ENCODE assay signal across 8 mouse cellular contexts in the genomic region with DNA sequence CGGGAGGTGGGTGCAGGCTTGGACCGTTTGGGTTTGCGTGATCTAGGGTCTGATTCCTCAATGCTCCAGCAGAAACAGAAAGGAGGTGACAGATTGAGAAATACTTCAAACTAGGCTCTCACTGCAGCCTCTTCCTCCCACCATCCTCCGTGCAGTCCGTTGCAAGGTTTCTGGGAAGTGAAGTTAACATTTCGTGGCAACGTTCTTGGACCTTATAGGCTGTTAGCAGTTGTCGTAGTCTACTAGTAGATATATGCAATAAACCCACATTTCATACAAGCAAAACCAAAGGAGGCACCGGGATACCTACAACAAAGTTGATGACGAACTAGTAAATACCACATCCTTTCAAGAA. TPM values are rescaled to one million over a fixed set of nuclear protein-coding genes. Genes with fewer than 3 reads are reported as not detected.
A peak's percentile ranks its signal among the peaks of the same experiment; 100 is the strongest.
DNase-seq lines count a peak whose midpoint lies in the region; ATAC-seq and TF ChIP-seq lines count a peak whose summit lies in the region.

No protein-coding gene starts in this region.

- intact Hi-C loops in heart, postnatal 14 days (cut with DNase I): loop anchor here (2.0 kb wide), 1 partner anchor 51 kb away; no protein-coding TSS in a partner anchor

- 1% methylated on average over 10 of the region's 10 CpGs for WGBS in heart, embryonic 12.5 days
- 4% methylated on average over 10 of the region's 10 CpGs for WGBS in forebrain, embryonic 15.5 days
- WGBS in lung, postnatal 0 days: 2% methylated on average over 10 of the region's 10 CpGs

- no peak for TF ChIP-seq CTCF in ES-Bruce4 (IDR thresholded peaks at IDR 0.05; ENCODE audit: low read depth, low read length)
- no peak for TF ChIP-seq CTCF in lung, postnatal 0 days (IDR thresholded peaks at IDR 0.05)

- H3K27ac ChIP-seq in heart, embryonic 12.5 days (ENCODE audit: poor library complexity, severe bottlenecking): peak overlapping the region; percentile 64; the same call in 1 of the 2 replicates
- H3K27ac ChIP-seq in ES-Bruce4 (ENCODE audit: insufficient read depth, low read length): no peak overlapping the region
- peak overlapping the region; percentile 92 for H3K27ac ChIP-seq in forebrain, embryonic 15.5 days (replicated peaks)
- peak overlapping the region; percentile 57 for H3K27ac ChIP-seq in lung, postnatal 0 days (ENCODE audit: low read length)

- H3K4me2 ChIP-seq in heart, embryonic 12.5 days: peak overlapping the region; percentile 74
- H3K4me2 ChIP-seq in forebrain, embryonic 15.5 days (replicated peaks): peak overlapping the region; percentile 83
- H3K4me2 ChIP-seq in lung, postnatal 0 days (replicated peaks; ENCODE audit: low read depth, low read length): peak overlapping the region; percentile 64

- TF ChIP-seq POLR2A in ES-Bruce4 (IDR thresholded peaks at IDR 0.05; ENCODE audit: insufficient read depth, low read length): no peak

- H3K27me3 ChIP-seq in heart, embryonic 12.5 days (replicated peaks): no peaks in the 10 kb centered on the region
- H3K27me3 ChIP-seq in ES-Bruce4 (ENCODE audit: control insufficient read depth, insufficient read depth, low read length, poor library complexity, severe bottlenecking): no peaks in the 10 kb centered on the region
- H3K27me3 ChIP-seq in forebrain, embryonic 15.5 days: no peaks in the 10 kb centered on the region
- no peaks in the 10 kb centered on the region for H3K27me3 ChIP-seq in lung, postnatal 0 days (replicated peaks; ENCODE audit: insufficient read depth, low read length)

- TF ChIP-seq EP300 in ES-Bruce4 (IDR thresholded peaks at IDR 0.05; ENCODE audit: insufficient read depth, low read depth, low read length): no peak
- no peak for TF ChIP-seq EP300 in lung, postnatal 0 days (IDR thresholded peaks at IDR 0.05)

- H3K9me3 ChIP-seq in heart, embryonic 12.5 days (replicated peaks): no peaks in the 10 kb centered on the region
- H3K9me3 ChIP-seq in ES-Bruce4 (replicated peaks; ENCODE audit: control insufficient read depth, insufficient read depth, low read length, poor library complexity, severe bottlenecking): peaks cover 16% of the 10 kb centered on the region
- no peaks in the 10 kb centered on the region for H3K9me3 ChIP-seq in forebrain, embryonic 15.5 days
- no peaks in the 10 kb centered on the region for H3K9me3 ChIP-seq in lung, postnatal 0 days (ENCODE audit: low read length)

- no peak for ATAC-seq in heart, embryonic 12.5 days (ENCODE audit: insufficient number of reproducible peaks, low FRiP score)
- no peak for ATAC-seq in forebrain, embryonic 15.5 days (replicated peaks)
- no peak; the same call in 1 of the 2 replicates for ATAC-seq in lung, postnatal 0 days

- H3K9ac ChIP-seq in heart, embryonic 12.5 days: peak overlapping the region; percentile 88
- H3K9ac ChIP-seq in ES-Bruce4 (ENCODE audit: low read depth, poor library complexity, severe bottlenecking): peak overlapping the region; percentile 75
- H3K9ac ChIP-seq in forebrain, embryonic 15.5 days (replicated peaks): peak overlapping the region; percentile 84
- peak overlapping the region; percentile 76 for H3K9ac ChIP-seq in lung, postnatal 0 days (replicated peaks; ENCODE audit: low read depth)

- H3K4me1 ChIP-seq in heart, embryonic 12.5 days (replicated peaks): peaks cover 12% of the 10 kb centered on the region
- H3K4me1 ChIP-seq in ES-Bruce4 (ENCODE audit: control insufficient read depth, insufficient read depth, low read length): no peaks in the 10 kb centered on the region
- peaks cover 25% of the 10 kb centered on the region for H3K4me1 ChIP-seq in forebrain, embryonic 15.5 days
- peaks cover 11% of the 10 kb centered on the region for H3K4me1 ChIP-seq in lung, postnatal 0 days (ENCODE audit: insufficient read depth, low read depth, low read length)

- DNase-seq in heart, postnatal 14 days: no peak
- DNase-seq in lung, postnatal 0 days (ENCODE audit: low spot score): no peak
- DNase-seq in embryo, embryonic 10.5 days (ENCODE audit: low spot score): no peak
- DNase-seq in cerebellum, adult 11 months: no peak
- DNase-seq in left cerebral cortex, adult 8-10 months (ENCODE audit: low spot score in 2 of 2): no peak

- H3K4me3 ChIP-seq in heart, embryonic 12.5 days: peak overlapping the region; percentile 81
- H3K4me3 ChIP-seq in ES-Bruce4 (ENCODE audit: low read depth, low read length): peak overlapping the region; percentile 98
- peak overlapping the region; percentile 96 for H3K4me3 ChIP-seq in forebrain, embryonic 15.5 days
- peak overlapping the region; percentile 75 for H3K4me3 ChIP-seq in lung, postnatal 0 days (ENCODE audit: low read depth, low read length)

- peaks cover 24% of the 10 kb centered on the region for H3K36me3 ChIP-seq in heart, embryonic 12.5 days
- H3K36me3 ChIP-seq in ES-Bruce4 (ENCODE audit: control insufficient read depth, insufficient read depth, low read length, poor library complexity, severe bottlenecking): peaks cover 21% of the 10 kb centered on the region
- peaks cover 10% of the 10 kb centered on the region for H3K36me3 ChIP-seq in forebrain, embryonic 15.5 days
- H3K36me3 ChIP-seq in lung, postnatal 0 days (ENCODE audit: insufficient read depth, low read length): no peaks in the 10 kb centered on the region

RNA-seq across cellular contexts. Expression of a gene that starts 0.8 kb away (rescaled TPM):
- polyA plus RNA-seq in heart, embryonic 12.5 days (2016; fragmentation: Nextera tagmentation; extraction: Ambion mirVana): 67.8 and 74.9 TPM in 2 replicates
- 10 to 100 TPM; 24.2 to 28.3 TPM for total RNA-seq in heart, postnatal 14 days (2021)
- 93.5 and 104 TPM in 2 replicates for polyA plus RNA-seq in ES-Bruce4 (2011; ENCODE audit: insufficient read depth, insufficient read length, low read depth, missing spikeins)
- polyA plus RNA-seq in forebrain, embryonic 15.5 days (2015; fragmentation: Nextera tagmentation; extraction: Ambion mirVana): 41.0 and 41.5 TPM in 2 replicates
- polyA plus RNA-seq in lung, postnatal 0 days (2015; fragmentation: Nextera tagmentation; extraction: Ambion mirVana): 38.1 and 38.9 TPM in 2 replicates
- total RNA-seq in left cerebral cortex, adult 8-10 months (2022): 10 to 100 TPM; 24.4 to 29.7 (median 25.6) TPM

RNA-seq across cellular contexts. Expression of a gene that starts 30.2 kb away (rescaled TPM):
- polyA plus RNA-seq in heart, embryonic 12.5 days (2016; fragmentation: Nextera tagmentation; extraction: Ambion mirVana): 21.9 and 22.4 TPM in 2 replicates
- 1 to 10 TPM; 7.6 to 10.0 TPM for total RNA-seq in heart, postnatal 14 days (2021)
- 39.8 and 44.6 TPM in 2 replicates for polyA plus RNA-seq in ES-Bruce4 (2011; ENCODE audit: insufficient read depth, insufficient read length, low read depth, missing spikeins)
- 19.2 and 20.7 TPM in 2 replicates for polyA plus RNA-seq in forebrain, embryonic 15.5 days (2015; fragmentation: Nextera tagmentation; extraction: Ambion mirVana)
- polyA plus RNA-seq in lung, postnatal 0 days (2015; fragmentation: Nextera tagmentation; extraction: Ambion mirVana): 15.7 and 16.1 TPM in 2 replicates
- 10 to 100 TPM in 1 of 4 experiments, 1 to 10 TPM in 3; 7.3 to 10.4 (median 9.1) TPM for total RNA-seq in left cerebral cortex, adult 8-10 months (2022)

RNA-seq across cellular contexts. Expression of a gene that starts 45.3 kb away (rescaled TPM):
- 81.1 and 81.5 TPM in 2 replicates for polyA plus RNA-seq in heart, embryonic 12.5 days (2016; fragmentation: Nextera tagmentation; extraction: Ambion mirVana)
- 10 to 100 TPM; 34.6 to 34.7 TPM for total RNA-seq in heart, postnatal 14 days (2021)
- 94.3 and 114 TPM in 2 replicates for polyA plus RNA-seq in ES-Bruce4 (2011; ENCODE audit: insufficient read depth, insufficient read length, low read depth, missing spikeins)
- 104 and 114 TPM in 2 replicates for polyA plus RNA-seq in forebrain, embryonic 15.5 days (2015; fragmentation: Nextera tagmentation; extraction: Ambion mirVana)
- polyA plus RNA-seq in lung, postnatal 0 days (2015; fragmentation: Nextera tagmentation; extraction: Ambion mirVana): 65.8 and 66.5 TPM in 2 replicates
- total RNA-seq in left cerebral cortex, adult 8-10 months (2022): 10 to 100 TPM; 43.4 to 52.8 (median 47.9) TPM

RNA-seq across cellular contexts. Expression of a gene that starts 53.1 kb away (rescaled TPM):
- polyA plus RNA-seq in heart, embryonic 12.5 days (2016; fragmentation: Nextera tagmentation; extraction: Ambion mirVana): 85.1 and 87.1 TPM in 2 replicates
- 10 to 100 TPM; 66.5 to 69.7 TPM for total RNA-seq in heart, postnatal 14 days (2021)
- 73.9 and 75.4 TPM in 2 replicates for polyA plus RNA-seq in ES-Bruce4 (2011; ENCODE audit: insufficient read depth, insufficient read length, low read depth, missing spikeins)
- polyA plus RNA-seq in forebrain, embryonic 15.5 days (2015; fragmentation: Nextera tagmentation; extraction: Ambion mirVana): 166 and 176 TPM in 2 replicates
- polyA plus RNA-seq in lung, postnatal 0 days (2015; fragmentation: Nextera tagmentation; extraction: Ambion mirVana): 106 and 112 TPM in 2 replicates
- total RNA-seq in left cerebral cortex, adult 8-10 months (2022): 100 to 1,000 TPM; 620 to 756 (median 686) TPM
